Comparison of ENCODE assay signal across 8 mouse cellular contexts in the genomic region with DNA sequence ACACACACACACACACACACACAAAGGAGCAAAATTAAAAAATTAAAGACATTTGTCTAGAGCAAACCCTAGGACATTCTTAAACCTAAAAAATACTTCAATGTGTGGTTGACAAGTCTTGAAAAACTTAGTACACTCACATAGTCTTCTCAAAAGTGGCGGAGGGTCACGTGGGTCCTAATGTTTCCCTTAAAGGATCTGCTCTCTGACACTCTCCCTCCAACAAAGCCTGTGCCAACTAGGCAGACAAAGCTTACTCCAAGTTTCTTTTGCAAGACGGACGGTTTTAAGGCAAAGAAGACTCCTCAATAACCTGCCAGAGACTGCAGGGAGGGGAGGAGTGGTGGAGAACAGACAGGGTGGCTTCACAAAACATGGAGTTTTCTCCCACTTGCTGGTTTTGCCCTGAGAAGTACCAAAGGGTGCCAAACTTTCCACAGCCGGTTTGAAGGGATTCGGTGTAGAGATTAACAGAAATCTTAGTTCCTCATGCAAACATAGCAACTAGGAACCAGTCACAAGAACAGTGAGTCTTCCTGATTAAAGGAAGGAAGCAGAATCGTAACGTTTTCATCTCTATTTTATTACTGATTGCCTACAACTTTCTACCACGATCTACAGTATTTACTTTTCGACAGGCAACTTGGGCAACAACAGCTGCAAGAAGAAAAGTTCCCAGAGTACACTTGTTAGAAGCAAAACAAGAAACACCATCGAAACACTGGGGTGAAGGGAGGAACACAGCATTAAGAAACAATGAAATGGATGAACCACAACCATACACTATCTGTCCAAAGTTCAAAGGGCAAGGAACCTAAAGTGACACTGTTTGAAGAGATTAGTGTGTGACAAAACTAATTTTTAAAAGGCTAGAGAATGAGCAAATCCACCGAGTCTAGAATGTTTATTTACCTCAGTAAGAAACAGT. TPM values are rescaled to one million over a fixed set of nuclear protein-coding genes. Genes with fewer than 3 reads are reported as not detected.
DNase-seq lines count a peak whose midpoint lies in the region; ATAC-seq and TF ChIP-seq lines count a peak whose summit lies in the region.

No protein-coding gene starts in this region.

- ATAC-seq in heart, embryonic 13.5 days (ENCODE audit: extremely low read depth, insufficient number of reproducible peaks, low FRiP score, low TSS enrichment): no peak
- no peak for ATAC-seq in liver, embryonic 14.5 days (ENCODE audit: insufficient read depth)

- TF ChIP-seq EP300 in liver, embryonic 14.5 days (IDR thresholded peaks at IDR 0.05; ENCODE audit: low read depth): no peak

- intact Hi-C loops in left cerebral cortex, postnatal 10 days (cut with DNase I): no loop called here

- H3K9me3 ChIP-seq in heart, embryonic 13.5 days: no peaks in the 10 kb centered on the region
- no peaks in the 10 kb centered on the region for H3K9me3 ChIP-seq in liver, embryonic 14.5 days (ENCODE audit: control insufficient read depth, low read length)

- H3K4me3 ChIP-seq in heart, embryonic 13.5 days: peak overlapping the region; percentile 79
- H3K4me3 ChIP-seq in brown adipose tissue, adult 24 weeks (ENCODE audit: insufficient read depth, low read depth, low read length): peak overlapping the region; percentile 50
- H3K4me3 ChIP-seq in liver, embryonic 14.5 days (ENCODE audit: insufficient read depth in 1 of 2, low read depth in 2 of 2, low read length in 2 of 2): peak overlapping the region; percentile 76 to 100

- H3K27ac ChIP-seq in heart, embryonic 13.5 days (replicated peaks): peak overlapping the region; percentile 16; the same call in 1 of the 2 replicates
- peak overlapping the region; percentile 76 for H3K27ac ChIP-seq in brown adipose tissue, adult 24 weeks (replicated peaks; ENCODE audit: low read depth, low read length)
- H3K27ac ChIP-seq in liver, embryonic 14.5 days: peak overlapping the region; percentile 93

- H3K9ac ChIP-seq in heart, embryonic 13.5 days: peak overlapping the region; percentile 89
- H3K9ac ChIP-seq in liver, embryonic 14.5 days (replicated peaks): peak overlapping the region; percentile 96

- H3K4me1 ChIP-seq in heart, embryonic 13.5 days: peaks cover 26% of the 10 kb centered on the region
- H3K4me1 ChIP-seq in brown adipose tissue, adult 24 weeks (ENCODE audit: control insufficient read depth, insufficient read depth, insufficient read length, low read length): peaks cover 4% of the 10 kb centered on the region; the same call in 1 of the 2 replicates
- peaks cover 35 to 37% of the 10 kb centered on the region in 2 experiments for H3K4me1 ChIP-seq in liver, embryonic 14.5 days (replicated peaks; ENCODE audit: control insufficient read depth in 2 of 2, insufficient read depth in 2 of 2, low read length in 1 of 2)

- no peak for DNase-seq in heart, adult 11 months
- DNase-seq in 416B (ENCODE audit: low read depth): peak; percentile 20
- DNase-seq in liver, embryonic 14.5 days (ENCODE audit: low read depth in 3 of 3, low spot score in 3 of 3): no peak
- DNase-seq in Muller cell, postnatal 12 days (ENCODE audit: inconsistent ontology term): no peak
- DNase-seq in left cerebral cortex, postnatal 10 days (ENCODE audit: extremely low spot score in 1 of 2, low spot score in 2 of 2): no peak
- no peak for DNase-seq in gastrocnemius, adult 18-20 months (ENCODE audit: low spot score)

- 68% methylated on average over 12 of the region's 12 CpGs for WGBS in heart, embryonic 13.5 days
- 37% methylated on average over 12 of the region's 12 CpGs for WGBS in liver, embryonic 14.5 days (ENCODE audit: insufficient replicate concordance)

- no peaks in the 10 kb centered on the region for H3K27me3 ChIP-seq in heart, embryonic 13.5 days (replicated peaks)
- no peaks in the 10 kb centered on the region for H3K27me3 ChIP-seq in liver, embryonic 14.5 days (ENCODE audit: control insufficient read depth, insufficient read depth, low read length)

- H3K36me3 ChIP-seq in heart, embryonic 13.5 days: no peaks in the 10 kb centered on the region
- no peaks in the 10 kb centered on the region for H3K36me3 ChIP-seq in liver, embryonic 14.5 days (replicated peaks; ENCODE audit: control insufficient read depth, insufficient read depth, low read depth)

- peak overlapping the region; percentile 94 for H3K4me2 ChIP-seq in heart, embryonic 13.5 days
- peak overlapping the region; percentile 84 for H3K4me2 ChIP-seq in liver, embryonic 14.5 days (ENCODE audit: low read depth)

- TF ChIP-seq CTCF in liver, embryonic 14.5 days (IDR thresholded peaks at IDR 0.05; ENCODE audit: low read depth): no peak

RNA-seq across cellular contexts. Expression of a gene that starts 1.8 kb away (rescaled TPM):
- polyA plus RNA-seq in heart, embryonic 13.5 days (2015; fragmentation: Nextera tagmentation; extraction: Ambion mirVana): 134 and 149 TPM in 2 replicates
- polyA plus RNA-seq in brown adipose tissue, adult 24 weeks (2012; ENCODE audit: insufficient read depth, insufficient read length, missing spikeins): 140 and 143 TPM in 2 replicates
- 46.6 and 75.5 TPM in 2 replicates for polyA plus RNA-seq in liver, embryonic 14.5 days (2012; rRNA removed)
- polyA plus RNA-seq in liver, embryonic 14.5 days (2014; fragmentation: Nextera tagmentation; extraction: Ambion mirVana): 125 and 137 TPM in 2 replicates
- total RNA-seq in left cerebral cortex, postnatal 10 days (2021): 10 to 100 TPM; 53.0 to 55.1 TPM
- 100 to 1,000 TPM; 103 to 104 TPM for total RNA-seq in gastrocnemius, adult 18-20 months (2021)

Comparison
In these comparisons a context has a peak if more than half of its experiments do, and no peak if none do; other contexts are left out.
1. H3K27ac ChIP-seq: peak in every context shown above with its lines; median percentile 93 in liver, embryonic 14.5 days; 76 in brown adipose tissue, adult 24 weeks; 16 in heart, embryonic 13.5 days.